Mouse (Mus musculus) gastrocnemius, postnatal 36 days (tissue): Measurements from ENCODE around the gene Kctd14. TPM values are rescaled to one million over a fixed set of nuclear protein-coding genes. Genes with fewer than 3 reads are reported as not detected.
"Not testable (repeated sequence)": the region's sequence is repeated elsewhere in the genome, so short reads cannot be mapped to it uniquely, and the experiment has no call there.

Source experiments
- DNase-seq, 2 experiments: peaks; one replicate each; pipeline ENCODE4 v3.0.0; 2022
- intact Hi-C: fragments of 180-260 bp; cut with DNase I; formaldehyde crosslinking; loops from one replicate; pipeline ENCODE4 v1.15.1; 2025
- long read RNA-seq, 2 experiments: library from polyadenylated mRNA; stranded (forward); transcript quantifications; one replicate each; pipeline ENCODE4 v2.0.0; 2021
- total RNA-seq, 2 experiments: library from RNA; stranded (reverse); gene quantifications; 2 replicates each; pipeline ENCODE4 v1.2.3; 2021

Gene Kctd14
- total RNA-seq = not detected
- long read RNA-seq, experiment 1 = 0 reads
- long read RNA-seq, experiment 2 = 0 reads

DNA sequence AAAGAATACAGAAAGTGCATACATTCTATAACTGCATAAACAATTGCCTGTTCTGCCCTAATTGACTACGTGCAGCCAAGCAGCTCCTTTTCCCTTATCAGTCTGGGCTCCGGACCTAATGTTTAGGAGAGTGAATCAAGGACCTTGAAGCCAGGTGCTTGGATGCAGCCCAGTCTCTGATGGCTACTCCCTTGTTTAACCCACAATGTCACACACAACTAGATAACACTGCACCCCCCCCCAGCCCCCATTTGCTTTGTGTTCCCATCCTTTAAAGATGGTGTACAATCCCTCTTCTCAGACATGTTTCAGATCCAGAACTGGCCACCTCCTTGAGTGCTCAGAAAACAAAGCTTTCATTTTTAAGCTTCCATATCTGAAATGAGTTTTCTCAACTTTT, at the start of gene Kctd14:
Gene Kctd14, plus strand, starts transcription at position 301 of the 400 bp plus-strand sequence.
- DNase-seq, intact Hi-C loops: not testable (repeated sequence)

DNA sequence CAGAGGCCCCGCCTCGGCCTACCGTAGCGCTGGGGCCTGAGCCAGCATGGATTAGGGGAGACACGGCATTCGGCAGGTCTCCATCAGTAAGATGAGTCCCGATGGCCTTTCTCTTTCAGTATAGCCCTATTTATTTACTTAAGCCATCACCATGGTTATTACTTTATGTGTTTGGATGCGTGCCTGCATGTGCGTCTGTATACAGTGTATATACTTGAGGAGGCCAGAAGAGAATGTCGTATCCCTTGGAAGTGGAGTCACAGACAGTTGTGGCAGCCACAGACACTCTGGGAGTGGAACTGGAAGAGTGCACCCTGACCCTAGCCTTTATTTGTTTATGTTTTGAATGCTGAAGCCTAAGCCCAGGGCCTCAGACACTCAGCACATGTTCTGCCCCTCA, 44.0 kb upstream of the Kctd14 start:
- DNase-seq = no peak
- intact Hi-C loops = no loop called here

DNA sequence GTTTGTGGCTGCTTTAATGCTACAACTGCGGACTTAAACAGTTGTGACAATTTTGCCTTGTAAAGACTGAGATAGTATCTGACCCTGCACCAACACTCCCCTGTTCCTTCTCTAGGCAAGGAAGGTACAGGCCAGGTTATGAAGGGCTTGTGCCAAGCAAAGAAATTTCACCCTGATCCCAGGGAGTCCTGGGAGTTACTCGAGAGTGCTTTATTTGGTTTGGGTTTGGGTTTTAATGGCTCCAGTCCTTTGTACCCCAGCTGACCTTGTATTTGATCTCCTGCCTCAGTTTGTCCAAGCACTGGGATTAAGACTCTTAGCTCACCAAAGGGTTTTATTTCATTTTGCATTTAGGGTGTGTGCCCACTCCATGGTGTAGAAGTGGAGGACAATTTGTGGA, 40.0 kb upstream of the Kctd14 start:
- intact Hi-C loops = no loop called here
- no peak for DNase-seq

DNA sequence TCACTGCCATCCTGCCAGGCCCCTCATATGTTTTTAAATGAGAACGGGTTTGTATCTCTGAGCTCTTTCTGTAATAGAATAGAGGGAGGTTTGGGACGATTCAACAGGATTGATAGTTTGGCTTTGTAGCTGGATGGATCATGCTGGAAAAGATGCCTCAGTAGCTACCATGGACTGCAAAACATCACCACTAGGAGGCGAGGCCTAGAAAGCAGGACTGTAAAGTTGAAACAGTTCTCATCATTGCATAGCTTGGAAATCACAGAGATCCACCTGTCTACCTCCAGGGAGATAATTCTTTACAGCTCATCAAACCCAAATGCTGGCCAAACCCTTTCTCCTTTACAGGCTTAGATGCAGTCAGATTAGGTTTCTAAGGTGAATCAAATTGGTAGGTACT, 39.5 kb upstream of the Kctd14 start:
- intact Hi-C loops = no loop called here
- no peak for DNase-seq

DNA sequence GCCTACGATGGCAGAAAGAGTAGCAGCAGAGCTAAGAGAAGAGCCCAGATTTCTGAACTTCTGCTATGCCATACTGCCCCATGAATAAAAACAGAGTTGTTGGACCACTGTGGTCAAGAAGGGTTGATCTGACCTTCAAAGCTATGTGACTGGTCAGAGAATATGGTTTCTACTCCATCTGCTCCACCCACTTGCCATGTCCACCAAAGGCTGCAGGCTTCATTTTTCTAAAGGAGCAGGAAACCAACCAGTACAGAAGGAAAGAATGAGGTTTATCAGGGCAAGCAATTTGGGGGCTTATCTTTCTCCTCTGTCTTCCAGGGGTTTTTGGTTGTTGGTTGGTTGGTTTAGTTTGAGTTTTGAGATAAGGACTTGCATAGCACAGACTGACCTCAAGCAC, 37.1 kb upstream of the Kctd14 start:
- no peak for DNase-seq
- intact Hi-C loops = no loop called here

DNA sequence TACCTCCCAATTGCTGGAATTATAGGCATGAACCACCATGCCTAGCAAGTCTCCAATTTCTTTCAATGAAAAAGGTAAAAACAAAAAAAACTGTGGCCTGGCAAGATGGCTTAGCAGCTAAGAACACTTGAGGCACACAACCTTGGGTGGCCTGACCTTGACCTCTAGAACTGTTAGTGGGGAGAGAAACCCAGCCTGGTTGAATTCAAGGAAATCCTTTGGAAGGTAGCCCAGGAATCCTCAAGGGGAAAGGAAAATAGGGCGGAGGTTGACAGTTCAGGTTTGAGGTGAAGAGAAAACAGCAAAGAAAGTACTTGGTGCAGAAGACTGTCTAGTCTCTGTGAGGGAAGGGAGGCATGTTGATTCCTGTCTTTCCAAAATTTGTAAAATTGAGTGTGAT, 36.7 kb upstream of the Kctd14 start:
- DNase-seq = no peak
- intact Hi-C loops = no loop called here

DNA sequence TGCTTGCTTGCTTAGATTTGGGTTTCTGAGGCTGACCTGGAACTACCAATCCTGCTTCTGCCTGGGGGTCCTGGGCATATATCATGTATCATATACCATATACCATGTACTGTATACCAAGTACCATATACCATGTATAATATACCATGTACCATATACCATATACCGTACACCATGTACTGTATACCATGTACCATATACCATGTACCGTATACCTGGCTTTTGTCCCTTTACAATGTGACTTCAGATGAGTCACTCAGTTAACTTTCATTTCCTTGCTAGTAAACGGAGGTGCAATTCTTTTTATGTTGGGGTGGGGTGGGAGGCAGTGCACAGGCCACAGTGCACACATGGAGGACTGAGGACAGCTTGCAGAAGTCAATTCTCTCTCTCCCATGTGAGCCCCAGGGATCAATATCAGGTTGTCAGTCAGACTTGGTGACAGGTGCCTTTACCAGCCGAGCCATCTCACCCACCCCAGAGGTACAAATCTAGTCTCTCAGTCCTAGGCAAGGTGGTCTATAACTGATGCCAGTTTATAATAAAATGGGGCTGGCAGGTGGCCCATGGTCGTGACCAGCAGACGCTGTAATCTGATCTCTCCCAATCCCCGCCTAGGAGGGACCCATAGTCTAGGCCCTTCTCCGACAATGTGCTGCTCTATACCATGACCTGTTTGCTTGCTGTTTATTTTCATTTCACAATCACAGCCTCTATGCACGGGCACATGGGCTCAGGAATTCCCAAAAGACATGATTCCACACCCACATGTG, 36.0 kb upstream of the Kctd14 start:
- no peak for DNase-seq
- intact Hi-C loops = no loop called here

DNA sequence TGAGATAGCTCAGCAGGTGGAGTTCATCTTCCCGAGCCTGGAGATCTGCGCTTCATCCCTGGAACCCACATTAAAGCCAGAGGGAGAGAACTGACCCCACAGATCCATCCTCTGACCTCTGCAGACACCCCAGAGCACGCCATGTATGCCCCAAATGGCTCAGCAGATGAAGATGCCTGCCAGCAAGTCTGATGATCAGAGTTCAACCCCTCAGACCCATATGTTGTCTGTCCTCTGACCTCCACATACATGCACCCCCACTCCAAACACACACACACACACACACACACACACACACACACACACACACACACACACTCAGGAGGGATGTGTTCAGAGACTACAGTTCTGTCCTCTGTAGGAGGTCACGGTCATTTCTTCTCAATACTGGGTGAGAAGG, 34.6 kb upstream of the Kctd14 start:
- intact Hi-C loops = no loop called here
- DNase-seq = no peak

DNA sequence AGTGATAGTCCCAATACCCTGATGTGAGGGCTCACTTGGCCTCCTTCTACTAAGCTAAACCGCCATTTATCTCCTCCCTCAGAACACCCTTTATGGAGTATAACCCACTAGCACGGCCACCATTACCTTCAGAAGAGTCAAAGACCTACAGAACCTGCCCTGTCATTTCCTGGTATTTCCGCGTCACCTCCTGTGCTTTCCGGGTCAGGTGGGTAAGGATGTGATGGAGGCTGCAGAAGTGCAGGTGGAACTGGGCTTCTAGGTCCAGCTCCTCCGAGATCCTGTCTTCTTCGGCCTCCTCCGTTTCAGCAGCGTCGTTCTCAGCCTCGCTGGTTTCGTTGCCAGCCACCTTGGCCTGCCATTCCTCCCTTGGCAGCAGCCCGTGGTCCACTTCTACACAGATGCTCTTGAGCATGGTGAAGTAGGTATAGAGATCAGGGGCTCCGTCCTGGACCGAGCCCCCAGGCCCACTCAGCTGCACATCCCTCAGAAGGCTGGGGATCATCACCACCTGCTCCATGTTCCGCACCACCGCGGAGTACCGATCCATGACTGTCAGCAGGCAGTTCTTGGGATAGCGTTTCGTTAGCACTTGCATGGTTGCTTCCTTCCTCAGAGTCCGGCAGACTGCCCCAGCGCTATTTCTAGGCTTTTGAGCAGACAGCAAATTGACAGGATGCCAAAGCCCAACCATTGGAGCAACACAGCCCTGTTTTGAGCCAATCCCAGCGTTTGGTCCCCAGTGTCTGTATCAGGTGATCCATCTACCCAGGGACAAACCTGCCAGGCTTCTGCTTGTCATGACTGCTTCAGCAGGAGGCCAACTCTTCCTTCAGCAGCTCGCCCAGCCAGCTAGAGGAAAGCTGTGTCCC, 34.0 kb upstream of the Kctd14 start, which contains the start of gene Thrsp:
Gene Thrsp, minus strand, starts transcription at position 825 of the 872 bp plus-strand sequence.
- peak; percentile 64 to 73 for DNase-seq
- intact Hi-C loops = no loop called here

DNA sequence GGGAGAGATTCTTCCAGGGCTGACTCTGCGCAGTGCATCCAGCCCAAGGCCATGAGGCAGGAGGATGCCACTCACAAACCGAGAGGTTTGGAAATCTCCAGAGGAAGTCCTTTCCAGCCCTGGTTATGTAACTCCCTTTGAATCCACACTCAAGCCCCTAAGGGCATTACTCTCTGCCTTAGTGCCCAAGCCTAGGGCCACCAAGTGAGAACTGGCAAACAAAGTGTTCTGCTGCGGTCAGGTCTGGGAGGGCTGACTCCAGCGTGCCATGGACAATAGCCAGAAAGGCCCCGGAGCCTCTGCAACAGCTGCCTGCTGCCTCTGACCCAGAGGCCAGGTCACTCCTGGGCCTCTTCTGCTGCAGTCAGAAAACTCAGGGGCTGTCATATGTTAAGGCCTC, 32.4 kb upstream of the Kctd14 start:
- intact Hi-C loops = no loop called here
- peak; percentile 31 to 38 for DNase-seq

DNA sequence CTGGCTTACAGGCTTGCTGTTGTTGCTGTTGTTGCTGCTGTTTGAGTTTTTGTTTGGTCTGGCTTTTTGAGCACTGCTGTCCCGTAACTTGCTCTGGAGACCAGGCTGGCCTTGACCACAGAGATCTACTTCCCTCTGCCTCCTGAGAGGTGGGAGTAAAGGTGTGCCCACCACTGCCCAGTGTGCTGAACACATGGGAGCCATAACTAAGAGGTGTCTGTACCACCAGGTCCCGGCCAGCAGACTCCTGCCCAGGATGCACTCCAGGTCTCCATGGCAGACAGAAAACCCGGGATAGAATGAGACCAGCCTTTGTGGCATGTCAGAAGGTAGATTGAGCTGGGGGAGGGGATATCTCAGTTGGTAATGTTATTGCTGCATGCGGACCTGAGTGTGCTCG, 32.0 kb upstream of the Kctd14 start:
- intact Hi-C loops = no loop called here
- no peak for DNase-seq

DNA sequence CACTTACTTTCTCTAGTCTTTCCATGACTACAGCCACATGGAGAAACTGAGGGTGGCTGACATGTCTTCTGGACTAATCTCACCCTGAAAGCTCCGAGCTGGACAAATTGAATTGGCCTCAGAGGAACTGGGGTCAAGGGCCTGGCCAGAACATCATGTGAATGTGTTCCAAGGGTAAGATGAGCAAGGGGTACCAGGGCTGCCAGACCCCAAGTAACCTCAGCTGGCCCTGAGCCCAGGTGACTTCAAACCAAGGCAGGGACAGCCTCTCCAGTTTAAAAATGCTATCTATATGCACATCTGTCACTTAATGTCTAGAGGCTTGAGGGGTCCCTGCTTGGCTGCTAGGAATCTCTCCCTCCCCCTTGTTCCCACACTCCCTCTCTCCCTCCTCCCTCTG, 30.7 kb upstream of the Kctd14 start:
- intact Hi-C loops = loop anchor here (10.0 kb wide), 1 partner anchor 124 kb away; no protein-coding TSS in a partner anchor
- DNase-seq = no peak

DNA sequence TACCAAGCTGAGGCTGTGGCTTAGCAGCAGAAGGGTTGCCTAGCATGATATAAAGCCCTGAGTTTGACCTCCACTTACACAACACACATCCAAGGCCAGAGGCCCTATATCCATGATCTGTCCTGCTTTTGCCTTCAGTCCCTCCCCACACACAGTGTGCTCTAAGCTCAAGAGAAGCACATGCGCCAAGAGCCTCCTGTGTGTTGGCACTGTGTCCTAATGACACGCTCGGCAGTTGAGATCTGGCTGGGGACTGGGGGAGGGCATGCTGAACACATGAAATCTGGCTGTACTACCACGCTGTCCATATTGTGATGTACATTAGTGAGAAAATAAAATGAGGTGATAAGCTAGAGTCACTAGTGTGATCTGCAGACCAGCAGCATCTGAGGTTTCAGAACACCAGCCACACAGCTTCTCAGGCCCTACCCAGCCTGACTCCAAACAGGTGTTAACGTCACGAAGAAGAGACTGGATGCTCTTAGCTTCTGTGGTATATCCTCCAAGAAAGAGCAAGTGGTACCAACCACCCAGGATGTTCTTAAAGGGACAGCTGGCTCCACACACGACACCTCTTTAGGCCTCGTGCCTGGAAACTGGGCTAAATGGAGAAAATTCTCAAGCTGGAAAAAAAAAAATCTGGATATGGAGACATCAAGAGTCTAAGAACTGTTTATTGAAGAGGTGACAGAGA, 30.0 kb upstream of the Kctd14 start:
- DNase-seq = no peak

DNA sequence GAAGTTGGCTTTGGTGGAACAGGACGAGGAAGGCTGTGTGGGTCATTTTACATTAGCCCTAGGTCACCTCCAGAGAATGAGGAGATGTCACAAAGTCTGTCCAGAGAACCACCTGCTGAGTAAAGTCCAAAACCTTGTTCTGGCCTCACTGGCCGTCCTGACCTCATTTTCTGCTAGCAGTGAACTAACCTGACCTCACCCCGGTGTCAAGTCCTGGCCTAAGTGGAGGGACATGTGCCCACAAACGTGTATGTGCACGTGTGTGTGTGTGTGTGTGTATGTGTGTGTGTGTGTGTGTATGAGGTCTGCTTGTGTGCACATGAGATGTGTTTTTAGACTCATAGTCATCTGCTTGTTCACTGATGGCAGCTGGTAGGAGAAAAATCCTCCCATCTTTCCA, 27.4 kb upstream of the Kctd14 start:
- no peak for DNase-seq
- intact Hi-C loops = loop anchor here (10.0 kb wide), 1 partner anchor 121 kb away; no protein-coding TSS in a partner anchor

More for the DNA sequence above, 30.0 kb upstream of the Kctd14 start:
- intact Hi-C loops = loop anchor here (10.0 kb wide), 1 partner anchor 124 kb away; no protein-coding TSS in a partner anchor

DNA sequence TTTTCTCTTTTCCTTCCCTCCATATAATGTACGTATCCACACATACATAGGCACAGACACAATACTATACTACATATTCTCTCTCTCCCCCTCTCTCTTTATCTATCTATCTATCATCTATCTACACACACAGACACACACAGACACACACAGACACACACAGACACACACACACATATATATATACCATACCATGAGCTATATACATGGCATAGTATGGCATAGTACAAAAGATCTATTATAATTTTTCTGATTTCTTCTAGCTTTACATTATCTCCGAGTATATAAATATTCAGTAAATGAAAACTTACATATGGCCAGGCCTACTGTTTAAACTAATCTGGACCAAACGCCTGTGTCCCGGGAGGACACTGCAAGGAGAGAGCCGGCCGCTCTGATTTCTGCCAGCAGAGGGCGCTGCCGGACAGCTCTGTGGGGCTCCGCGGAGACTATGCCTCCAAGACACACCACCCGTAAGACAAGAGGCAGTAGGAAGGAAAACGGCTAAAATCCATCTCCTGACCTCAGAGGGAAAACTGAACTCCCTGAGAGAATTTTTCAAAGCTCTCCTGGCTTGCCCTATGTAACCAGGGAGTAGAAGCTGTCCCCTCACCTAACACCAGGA, 26.4 kb upstream of the Kctd14 start:
- DNase-seq = peak; percentile 79 to 87
- intact Hi-C loops = loop anchor here (5.0 to 10.0 kb wide), 2 partner anchors 53 to 120 kb away; no protein-coding TSS in a partner anchor

DNA sequence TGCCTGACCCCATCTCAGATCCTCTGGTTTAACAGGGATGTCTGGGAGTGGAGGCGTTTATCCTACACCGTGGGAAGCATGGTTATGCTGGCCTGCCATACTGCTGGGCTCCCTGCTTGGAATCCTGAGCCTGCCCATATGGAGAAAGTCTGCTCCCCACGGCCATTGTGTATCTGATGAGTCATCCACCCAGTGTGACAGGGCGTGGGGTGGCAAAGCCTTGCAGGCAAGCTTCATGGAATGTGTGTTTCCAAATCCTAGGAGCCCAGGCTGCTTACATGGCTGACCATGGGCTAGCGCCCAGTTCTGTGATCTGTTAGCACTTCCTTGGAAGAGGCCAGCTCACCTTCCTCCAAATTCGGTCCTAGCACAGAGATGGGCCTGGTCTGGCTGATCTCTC, 24.6 kb upstream of the Kctd14 start:
- intact Hi-C loops = loop anchor here (2.0 to 10.0 kb wide), 4 partner anchors 51 to 252 kb away; partner anchors contain the start of genes Aamdc and Rsf1
- DNase-seq = no peak

DNA sequence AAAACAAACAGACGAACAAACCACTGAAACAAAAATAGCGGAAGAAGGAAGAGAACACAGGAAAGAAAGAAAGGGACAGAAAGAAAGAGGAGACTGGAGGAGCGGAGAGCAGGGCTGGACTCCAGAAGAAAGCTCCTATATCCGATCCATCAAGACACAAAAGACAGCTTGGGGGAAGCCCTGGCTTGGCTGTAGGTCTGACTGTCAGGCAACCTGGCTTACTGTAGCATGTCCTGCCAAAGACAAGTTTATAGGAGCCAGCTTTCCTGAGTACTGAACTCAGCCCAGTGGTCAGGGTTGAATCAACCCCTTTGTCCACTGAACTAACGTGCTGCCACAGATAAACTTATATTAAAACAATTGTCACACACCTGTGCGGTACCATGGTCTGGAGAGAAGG, 23.8 kb upstream of the Kctd14 start:
- no peak for DNase-seq
- intact Hi-C loops = loop anchor here (2.0 to 10.0 kb wide), 4 partner anchors 50 to 252 kb away; partner anchors contain the start of genes Aamdc and Rsf1

DNA sequence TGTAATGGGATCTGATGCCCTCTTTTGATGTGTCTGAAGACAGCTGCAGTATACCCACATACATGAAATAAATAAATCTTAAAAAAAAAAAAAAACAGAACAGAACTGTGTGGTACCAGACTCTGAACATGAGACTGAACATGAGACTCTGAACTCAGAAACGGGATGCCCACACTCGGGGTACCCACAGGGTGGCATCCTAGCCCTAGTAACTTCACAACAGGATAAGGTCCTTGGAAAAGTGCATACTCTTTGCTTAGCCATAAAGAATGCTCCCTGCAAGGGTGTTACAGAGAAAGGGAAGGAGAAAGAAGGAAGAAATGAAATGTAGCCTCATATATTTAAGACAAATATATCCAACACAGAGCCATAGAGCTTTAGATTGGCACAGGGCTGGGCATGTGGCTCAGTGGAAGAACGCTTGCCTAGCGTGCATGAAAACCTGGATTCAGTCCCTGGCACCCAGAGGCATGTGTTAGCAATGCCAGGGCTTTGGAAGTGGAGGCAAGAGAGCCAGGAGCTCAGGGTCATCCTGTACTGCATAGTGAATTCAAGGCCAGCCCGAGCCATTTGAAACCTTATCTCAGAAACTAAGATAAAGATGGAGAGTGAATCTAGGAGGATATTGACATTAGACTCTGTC, 23.2 kb upstream of the Kctd14 start:
- no peak for DNase-seq
- intact Hi-C loops = loop anchor here (2.0 to 10.0 kb wide), 4 partner anchors 49 to 251 kb away; partner anchors contain the start of genes Aamdc and Rsf1

DNA sequence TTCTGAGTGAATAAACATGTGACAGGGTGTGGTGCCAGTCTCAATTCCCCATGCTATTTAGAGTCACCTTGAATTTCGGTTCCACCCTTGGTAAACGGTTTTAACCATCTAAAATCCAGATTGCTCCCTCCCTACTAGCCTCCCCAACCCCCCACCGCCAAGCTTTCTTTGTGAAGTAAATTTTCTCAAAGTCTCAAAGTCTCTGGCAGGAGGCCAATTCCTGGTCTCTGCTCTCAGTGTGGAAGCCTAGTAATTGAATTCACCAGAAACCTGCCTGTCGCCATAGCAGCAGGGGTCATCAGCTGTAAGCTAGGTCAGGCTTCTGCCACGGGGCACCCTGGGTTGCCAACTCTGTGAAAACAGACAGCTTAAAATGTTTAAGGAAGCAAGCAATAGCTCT, 21.4 kb upstream of the Kctd14 start:
- intact Hi-C loops = loop anchor here (5.0 to 10.0 kb wide), 2 partner anchors 48 to 115 kb away; no protein-coding TSS in a partner anchor
- no peak for DNase-seq
